Mouse (Mus musculus): ENCODE results near the gene Rab23. TPM values are rescaled to one million over a fixed set of nuclear protein-coding genes. Genes with fewer than 3 reads are reported as not detected.

Rab23 gene
- 12.0 and 15.2 TPM in 2 replicates for total RNA-seq (2021)
- long read RNA-seq, experiment 1, full-length matches to known transcripts, result 10 of 12 reads
- long read RNA-seq, experiment 1, partial matches to known transcripts, result 0 of 12 reads
- long read RNA-seq, experiment 1, other reads (novel, unspliced or antisense), result 2 of 12 reads
- long read RNA-seq, experiment 2, full-length matches to known transcripts, result 7 of 9 reads
- long read RNA-seq, experiment 2, partial matches to known transcripts, result 0 of 9 reads
- long read RNA-seq, experiment 2, other reads (novel, unspliced or antisense), result 2 of 9 reads

- DNase-seq, result peak; percentile 87
Observed at GRCm38 (mm10) chr1:33719733-33720225, at the start of gene Rab23. Rab23 (plus strand) TSS chr1:33719887.

GRCm38 (mm10) chr1:33670164-33670616 lies 49.5 kb upstream of the Rab23 start:
- DNase-seq, result peak; percentile 77

DNA sequence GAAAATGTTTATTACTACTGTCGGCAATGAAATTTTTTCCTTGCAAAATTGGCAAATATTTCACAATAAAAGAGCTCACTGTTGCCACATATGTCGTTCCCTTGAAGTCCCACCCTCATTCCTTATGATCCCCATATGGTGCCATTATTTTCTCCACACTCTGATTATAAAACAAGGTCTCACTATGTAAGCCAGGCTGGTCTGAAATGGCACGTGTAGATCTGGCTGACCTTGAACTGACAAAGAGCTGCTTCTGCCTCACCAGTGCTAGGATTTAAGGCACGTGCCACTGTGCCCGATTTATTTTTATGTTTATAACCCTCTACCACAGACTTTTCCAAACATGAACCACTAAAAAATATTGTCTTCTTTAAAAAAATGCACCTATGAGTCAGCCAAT lies 48.2 kb upstream of the Rab23 start:
- peak; percentile 26 for DNase-seq

- DNase-seq, result no peak
Observed at GRCm38 (mm10) chr1:33672083-33672482, 47.6 kb upstream of the Rab23 start.

GRCm38 (mm10) chr1:33672514-33672913 lies 47.2 kb upstream of the Rab23 start:
- DNase-seq, result peak; percentile 30

- no peak for DNase-seq
Observed at GRCm38 (mm10) chr1:33673158-33673960, 46.3 kb upstream of the Rab23 start.

GRCm38 (mm10) chr1:33680435-33680834 lies 39.3 kb upstream of the Rab23 start:
- DNase-seq, result no peak

DNA sequence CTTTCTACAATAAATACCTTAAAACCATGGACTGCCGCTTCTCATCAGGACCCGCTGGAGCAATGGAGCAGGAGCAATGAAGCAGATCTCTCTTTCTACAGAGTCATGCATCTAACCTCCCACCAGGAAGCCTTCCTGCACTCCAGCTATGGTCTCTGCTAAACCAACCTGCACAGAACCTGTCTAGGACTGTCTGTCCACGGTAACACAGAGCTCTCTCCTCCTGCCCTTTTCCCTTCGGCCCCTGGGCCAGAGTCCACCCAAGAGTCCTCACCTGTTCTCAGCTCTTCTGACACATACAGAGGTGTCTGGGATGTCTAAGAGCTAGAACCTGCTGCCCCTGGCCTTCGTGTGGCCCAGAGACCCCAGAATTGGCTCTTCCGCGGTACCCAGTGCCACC lies 38.8 kb upstream of the Rab23 start:
- no peak for DNase-seq

GRCm38 (mm10) chr1:33684459-33684858 lies 35.2 kb upstream of the Rab23 start:
- DNase-seq, result peak; percentile 35

DNA sequence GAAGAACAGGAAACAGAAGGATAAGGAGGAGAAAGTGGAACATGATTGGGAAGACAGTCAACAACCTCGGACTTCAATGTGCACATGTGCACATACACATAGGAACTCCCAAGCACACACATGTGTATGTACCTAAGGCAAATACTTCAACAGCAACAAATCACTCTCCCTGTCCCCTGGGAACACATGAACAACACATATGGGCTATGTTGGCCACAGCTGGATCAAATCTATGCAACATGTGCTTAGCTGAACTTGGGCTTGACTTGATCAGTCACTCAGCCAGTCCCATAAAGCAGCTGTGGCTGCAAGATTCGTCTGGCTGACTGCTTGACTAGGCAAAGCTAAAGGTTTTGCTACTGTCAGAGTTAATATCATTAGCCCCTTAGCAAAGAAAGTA lies 30.9 kb upstream of the Rab23 start:
- DNase-seq, result no peak

GRCm38 (mm10) chr1:33689446-33690086 lies 30.1 kb upstream of the Rab23 start:
- DNase-seq, result no peak

DNA sequence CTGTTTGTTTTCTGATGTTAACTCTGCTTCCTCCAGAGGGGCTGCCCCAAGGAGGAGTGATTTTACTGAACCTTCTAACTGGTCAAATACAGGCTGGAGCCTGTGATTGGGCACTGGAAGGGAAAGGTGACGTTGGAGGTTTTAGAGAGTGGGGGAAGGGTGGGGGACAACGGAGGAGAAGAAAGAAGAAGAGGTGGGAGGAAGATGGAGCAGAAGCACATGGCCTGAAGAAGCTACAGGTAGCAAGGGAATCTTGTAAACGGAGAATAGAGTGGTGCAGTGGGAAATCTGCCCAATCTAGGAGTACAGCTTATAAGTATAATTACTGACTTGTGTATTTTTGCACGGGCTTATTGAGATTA lies 29.6 kb upstream of the Rab23 start:
- DNase-seq, result no peak

DNA sequence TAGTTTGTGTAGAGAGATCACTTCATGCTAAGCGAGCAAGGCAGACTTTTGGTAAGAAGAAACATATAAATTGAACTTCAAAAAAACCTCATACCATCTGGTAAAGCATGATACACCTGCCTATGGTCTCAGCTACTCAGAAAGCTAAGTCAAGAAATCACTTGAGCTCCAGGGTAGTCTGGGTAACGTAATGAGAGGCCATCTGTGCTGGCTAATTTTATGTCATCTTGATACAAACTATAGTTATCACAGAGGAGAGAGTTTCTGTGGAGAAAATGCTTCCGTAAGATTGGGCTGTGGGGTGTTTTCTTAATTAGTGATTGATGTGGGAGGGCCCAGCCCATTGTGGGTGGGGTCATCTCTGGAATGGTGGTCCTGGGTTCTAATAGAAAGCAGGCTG lies 25.8 kb upstream of the Rab23 start:
- DNase-seq, result no peak

- DNase-seq, result no peak
Observed at GRCm38 (mm10) chr1:33696016-33696415, 23.7 kb upstream of the Rab23 start.

DNA sequence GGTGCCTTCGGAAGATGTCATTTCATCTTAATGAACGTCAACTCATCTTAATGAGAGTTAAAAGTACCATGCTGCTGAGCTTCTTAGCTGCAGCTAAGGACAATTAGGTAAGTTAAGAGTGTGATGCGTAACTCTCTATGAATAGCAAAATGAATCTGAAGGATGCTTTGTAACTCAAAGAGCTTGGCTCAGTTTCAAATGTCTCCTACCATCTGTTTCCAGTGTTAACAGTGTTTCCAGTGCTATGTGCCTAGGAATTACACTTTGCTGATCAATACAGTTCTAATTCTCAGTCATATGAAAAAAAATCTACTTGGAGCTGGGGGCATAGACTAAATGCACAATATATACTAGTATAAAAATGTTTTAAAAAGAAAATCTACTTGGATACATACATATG lies 18.4 kb upstream of the Rab23 start:
- DNase-seq, result no peak

- DNase-seq, result no peak
Observed at GRCm38 (mm10) chr1:33709615-33710014, 10.1 kb upstream of the Rab23 start.

DNA sequence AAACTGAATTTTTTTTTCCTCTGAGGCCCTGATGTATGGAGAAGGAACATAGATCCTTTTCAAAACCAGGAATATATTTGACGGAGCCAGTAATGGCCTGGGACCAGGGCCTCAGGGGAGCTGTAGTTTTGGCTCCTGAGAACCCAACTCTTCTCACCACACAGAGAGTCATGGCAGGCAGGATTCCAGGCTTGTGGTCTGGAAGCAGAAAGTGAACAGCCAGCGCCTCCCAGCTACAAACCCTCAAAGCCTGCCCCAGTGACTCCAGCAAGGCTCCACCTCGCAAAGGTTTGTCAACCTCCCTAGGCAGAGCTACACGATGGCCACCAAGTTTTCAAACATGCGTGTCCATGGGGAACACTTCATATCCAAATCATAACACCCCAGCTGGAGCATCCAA lies 7.7 kb upstream of the Rab23 start:
- DNase-seq, result no peak

DNA sequence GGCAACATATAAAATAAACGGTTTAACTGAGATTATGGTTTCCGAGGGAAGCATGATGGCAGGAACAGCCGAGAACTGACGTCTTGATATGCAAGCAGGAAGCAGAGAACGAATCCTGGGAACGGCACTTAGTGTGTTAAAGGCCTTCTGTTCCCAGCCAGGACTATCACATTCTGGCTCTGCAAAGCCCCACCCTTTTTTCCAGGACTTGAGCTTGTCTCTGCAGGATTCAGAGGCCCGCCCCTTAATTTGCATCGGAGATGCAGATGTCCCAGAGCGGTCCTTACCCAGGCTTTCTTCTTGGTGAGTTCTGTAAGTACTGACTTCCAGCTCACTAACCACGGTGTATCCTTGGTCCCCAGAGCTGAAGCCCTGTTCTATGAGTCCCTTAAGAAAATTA lies 4.9 kb upstream of the Rab23 start:
- DNase-seq, result no peak

- DNase-seq, result no peak
Observed at GRCm38 (mm10) chr1:33717636-33718035, 2.1 kb upstream of the Rab23 start.

- DNase-seq, result no peak
Observed at GRCm38 (mm10) chr1:33720231-33720630, 544 bp downstream of the Rab23 start.

GRCm38 (mm10) chr1:33721020-33721419 lies 1.3 kb downstream of the Rab23 start:
- no peak for DNase-seq

DNA sequence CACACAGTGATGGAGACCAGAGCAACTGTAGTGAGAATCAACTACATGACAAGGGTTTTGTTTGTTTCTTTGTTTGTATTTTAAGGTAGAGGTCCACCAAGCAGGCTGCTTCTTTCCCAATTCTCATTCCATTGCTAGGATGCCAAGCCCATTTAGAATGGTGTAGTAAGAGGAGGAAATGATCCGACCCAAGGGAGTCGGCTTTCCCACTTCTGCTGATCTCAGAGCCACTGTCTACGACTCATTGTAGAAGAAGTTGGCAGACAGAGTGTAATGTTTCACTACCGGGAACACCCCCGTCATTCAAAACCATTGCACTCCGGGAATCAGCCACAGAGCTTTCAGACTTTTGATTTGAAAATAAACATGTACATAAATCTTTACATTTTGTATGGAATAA lies 4.8 kb downstream of the Rab23 start:
- no peak for DNase-seq

- DNase-seq, result no peak
Observed at GRCm38 (mm10) chr1:33725086-33725485, 5.4 kb downstream of the Rab23 start.
